9 mouse cellular contexts compared by ENCODE assay signal in genomic region chr12:77598334-77598715, GRCm38 (mm10).
DNase-seq lines count a peak whose midpoint lies in the region; ATAC-seq and TF ChIP-seq lines count a peak whose summit lies in the region.
"Had no signal": no experiment of that assay in that cellular context is flagged by ENCODE, and none has a peak within 500 bp of the region (broad histone marks: within the 10 kb centered on the region; RNA-seq: fewer than 3 reads in every experiment).

No protein-coding gene starts in this region.

- peak; percentile 23 for DNase-seq in retina, embryonic 14.5 days (ENCODE audit: low spot score)
- DNase-seq in retina, postnatal 1 day: no peak
- DNase-seq in heart, adult 2 months: peak in 1 of 2 experiments; percentile 37
- no peak for DNase-seq in left cerebral cortex, adult 11 months (ENCODE audit: low spot score)

- H3K27ac ChIP-seq in heart, adult 2 months: peak overlapping the region; percentile 73
- no peak overlapping the region for H3K27ac ChIP-seq in intestine, embryonic 15.5 days
- H3K27ac ChIP-seq in stomach, embryonic 16.5 days (ENCODE audit: low read length): peak overlapping the region; percentile 60; the same call in 1 of the 2 replicates
- H3K27ac ChIP-seq: left cerebral cortex, adult 2 months had no signal

- no peak for TF ChIP-seq CTCF in heart, adult 2 months (IDR thresholded peaks at IDR 0.05)

- no peak for TF ChIP-seq EP300 in heart, adult 2 months (IDR thresholded peaks at IDR 0.05; ENCODE audit: insufficient read depth, low read depth, low read length)

- no peaks in the 10 kb centered on the region for H3K36me3 ChIP-seq in heart, adult 2 months (ENCODE audit: control insufficient read depth, insufficient read depth, low read length)
- no peaks in the 10 kb centered on the region for H3K36me3 ChIP-seq in intestine, embryonic 15.5 days
- no peaks in the 10 kb centered on the region for H3K36me3 ChIP-seq in stomach, embryonic 16.5 days (ENCODE audit: control insufficient read depth, insufficient read depth, low read length)

- ATAC-seq in intestine, embryonic 15.5 days: peak; percentile 49
- ATAC-seq in stomach, embryonic 16.5 days (ENCODE audit: insufficient read depth, low FRiP score): peak; percentile 41; the same call in 1 of the 2 replicates
- ATAC-seq in activated CD4-positive, CD25-positive, alpha-beta regulatory T cell, adult 4 months: no peak
- ATAC-seq in erythroblast, adult 5-6 weeks (replicated peaks; ENCODE audit: low FRiP score, poor library complexity, severe bottlenecking): no peak

- no peak overlapping the region for H3K4me3 ChIP-seq in heart, adult 2 months
- H3K4me3 ChIP-seq in intestine, embryonic 15.5 days (replicated peaks): no peak overlapping the region
- no peak overlapping the region for H3K4me3 ChIP-seq in stomach, embryonic 16.5 days (replicated peaks; ENCODE audit: low read length)
- H3K4me3 ChIP-seq: left cerebral cortex, adult 2 months had no signal

- intact Hi-C loops in heart, adult 2 months (cut with DNase I): no loop called here

- H3K9me3 ChIP-seq in intestine, embryonic 15.5 days: no peaks in the 10 kb centered on the region
- H3K9me3 ChIP-seq in stomach, embryonic 16.5 days (replicated peaks; ENCODE audit: control insufficient read depth, low read length): no peaks in the 10 kb centered on the region

- no peaks in the 10 kb centered on the region for H3K79me2 ChIP-seq in heart, adult 2 months (replicated peaks; ENCODE audit: control insufficient read depth, insufficient read depth, low read length)

- peaks cover 2% of the 10 kb centered on the region; the same call in 1 of the 2 replicates for H3K4me1 ChIP-seq in heart, adult 2 months (ENCODE audit: control insufficient read depth, insufficient read depth, low read length)
- peaks cover 8% of the 10 kb centered on the region; the same call in 1 of the 2 replicates for H3K4me1 ChIP-seq in intestine, embryonic 15.5 days (replicated peaks)
- H3K4me1 ChIP-seq in stomach, embryonic 16.5 days (ENCODE audit: control insufficient read depth, insufficient read depth, low read length): peaks cover 18% of the 10 kb centered on the region

- WGBS in heart, adult 2 months: 26% methylated on average over 7 of the region's 7 CpGs
- 39% methylated on average over 7 of the region's 7 CpGs for WGBS in intestine, embryonic 15.5 days
- 30% methylated on average over 7 of the region's 7 CpGs for WGBS in stomach, embryonic 16.5 days

- no peak overlapping the region for H3K9ac ChIP-seq in heart, adult 2 months (ENCODE audit: low read depth, low read length)
- no peak overlapping the region for H3K9ac ChIP-seq in intestine, embryonic 15.5 days
- peak overlapping the region; percentile 11; the same call in 1 of the 2 replicates for H3K9ac ChIP-seq in stomach, embryonic 16.5 days (ENCODE audit: low read length)

- no peaks in the 10 kb centered on the region for H3K27me3 ChIP-seq in heart, adult 2 months (ENCODE audit: control insufficient read depth, insufficient read depth, low read length)
- no peaks in the 10 kb centered on the region for H3K27me3 ChIP-seq in intestine, embryonic 15.5 days (replicated peaks)
- H3K27me3 ChIP-seq in stomach, embryonic 16.5 days (ENCODE audit: control insufficient read depth, insufficient read depth, low read length): no peaks in the 10 kb centered on the region

- no peak for TF ChIP-seq POLR2A in heart, adult 2 months (IDR thresholded peaks at IDR 0.05; ENCODE audit: insufficient read depth, low read depth, low read length)

- H3K4me2 ChIP-seq in intestine, embryonic 15.5 days (replicated peaks): no peak overlapping the region
- no peak overlapping the region for H3K4me2 ChIP-seq in stomach, embryonic 16.5 days (ENCODE audit: low read depth, low read length)

Comparison
In these comparisons a context has a peak if more than half of its experiments do, and no peak if none do; other contexts are left out.
1. ATAC-seq: peak in intestine, embryonic 15.5 days (single experiment) and stomach, embryonic 16.5 days (single experiment); none in activated CD4-positive, CD25-positive, alpha-beta regulatory T cell, adult 4 months (single experiment) and erythroblast, adult 5-6 weeks (single experiment).